8 mouse cellular contexts compared by ENCODE assay signal in genomic region chr5:92042377-92043348, GRCm38 (mm10). TPM values are rescaled to one million over a fixed set of nuclear protein-coding genes. Genes with fewer than 3 reads are reported as not detected.
DNase-seq lines count a peak whose midpoint lies in the region; ATAC-seq lines count a peak whose summit lies in the region.

No protein-coding gene starts in this region.

- no peak overlapping the region for H3K27ac ChIP-seq in hindbrain, embryonic 11.5 days (ENCODE audit: low read depth, low read length)

- under 1% methylated on average over 66 of the region's 68 CpGs for WGBS in hindbrain, embryonic 11.5 days

- H3K27me3 ChIP-seq in hindbrain, embryonic 11.5 days (ENCODE audit: control insufficient read depth, insufficient read depth, low read length): no peaks in the 10 kb centered on the region; the same call in 1 of the 2 replicates

- peak; percentile 99 for ATAC-seq in hindbrain, embryonic 11.5 days (ENCODE audit: low FRiP score)

- peak overlapping the region; percentile 61 for H3K4me3 ChIP-seq in hindbrain, embryonic 11.5 days (ENCODE audit: low read depth, low read length)

- H3K9ac ChIP-seq in hindbrain, embryonic 11.5 days (ENCODE audit: low read depth, low read length): peak overlapping the region; percentile 56

- DNase-seq in Muller cell, postnatal 12 days (ENCODE audit: inconsistent ontology term): peak; percentile 95
- peak; percentile 98 for DNase-seq in cerebellum, adult 9-11 months
- peak; percentile 86 to 98 for DNase-seq in frontal cortex, adult 2 months (ENCODE audit: extremely low spot score in 1 of 2, low spot score in 1 of 2)
- DNase-seq in hindbrain, embryonic 11.5 days (ENCODE audit: low spot score): peak; percentile 87
- DNase-seq in layer of hippocampus, postnatal 10 days (ENCODE audit: low spot score in 2 of 2): peak; percentile 93 to 95
- DNase-seq in lung, postnatal 10 days: peak; percentile 95
- DNase-seq in ovary, postnatal 36 days (ENCODE audit: low spot score): peak; percentile 94
- peak; percentile 98 for DNase-seq in thymus, postnatal 25 days

- peak overlapping the region; percentile 98 for H3K4me2 ChIP-seq in hindbrain, embryonic 11.5 days (replicated peaks; ENCODE audit: low read depth, low read length)

- H3K36me3 ChIP-seq in hindbrain, embryonic 11.5 days (ENCODE audit: control insufficient read depth, insufficient read depth, low read length): no peaks in the 10 kb centered on the region

- H3K9me3 ChIP-seq in hindbrain, embryonic 11.5 days (ENCODE audit: control insufficient read depth, low read length): no peaks in the 10 kb centered on the region

- H3K4me1 ChIP-seq in hindbrain, embryonic 11.5 days (replicated peaks; ENCODE audit: control insufficient read depth, insufficient read depth, low read length): no peaks in the 10 kb centered on the region

RNA-seq across cellular contexts. Expression of gene Cdkl2, which starts 1.0 kb away (rescaled TPM):
- polyA plus RNA-seq in frontal cortex, adult 2 months (2012; rRNA removed): 16.0 and 22.6 TPM in 2 replicates
- polyA plus RNA-seq in hindbrain, embryonic 11.5 days (2014; fragmentation: Nextera tagmentation; extraction: Ambion mirVana): 1.4 and 1.7 TPM in 2 replicates
- total RNA-seq in layer of hippocampus, postnatal 10 days (2021): 10 to 100 TPM; 84.3 to 87.2 TPM

RNA-seq across cellular contexts. Expression of gene G3bp2, which starts 40.9 kb away (rescaled TPM):
- 117 and 131 TPM in 2 replicates for polyA plus RNA-seq in frontal cortex, adult 2 months (2012; rRNA removed)
- 333 and 359 TPM in 2 replicates for polyA plus RNA-seq in hindbrain, embryonic 11.5 days (2014; fragmentation: Nextera tagmentation; extraction: Ambion mirVana)
- total RNA-seq in layer of hippocampus, postnatal 10 days (2021): 100 to 1,000 TPM; 178 to 181 TPM

RNA-seq across cellular contexts. Expression of gene Odaph, which starts 55.4 kb away (rescaled TPM):
- polyA plus RNA-seq in frontal cortex, adult 2 months (2012; rRNA removed): not detected in 2 replicates
- not detected in 2 replicates for polyA plus RNA-seq in hindbrain, embryonic 11.5 days (2014; fragmentation: Nextera tagmentation; extraction: Ambion mirVana)
- under 1 TPM in 1 of 2 experiments, not detected in 1; 0.22 TPM for total RNA-seq in layer of hippocampus, postnatal 10 days (2021)
